Comparison of ENCODE assay signal across 12 mouse cellular contexts in genomic region chr11:120957731-120958257, GRCm38 (mm10). TPM values are rescaled to one million over a fixed set of nuclear protein-coding genes. Genes with fewer than 3 reads are reported as not detected.
DNase-seq lines count a peak whose midpoint lies in the region; ATAC-seq lines count a peak whose summit lies in the region.
"Had no signal": no experiment of that assay in that cellular context is flagged by ENCODE, and none has a peak within 500 bp of the region (broad histone marks: within the 10 kb centered on the region; RNA-seq: fewer than 3 reads in every experiment).

No protein-coding gene starts in this region.

- 72% methylated on average over 15 of the region's 15 CpGs for WGBS in embryonic facial prominence, embryonic 15.5 days
- WGBS in heart, embryonic 16.5 days: 54% methylated on average over 15 of the region's 15 CpGs
- WGBS in macrophage (ENCODE audit: missing documents): 42% methylated on average over 13 of the region's 15 CpGs

- H3K27ac ChIP-seq in embryonic facial prominence, embryonic 15.5 days (replicated peaks): peak overlapping the region; percentile 14; the same call in 1 of the 2 replicates
- peak overlapping the region; percentile 27 for H3K27ac ChIP-seq in heart, embryonic 16.5 days (ENCODE audit: low read length)
- H3K27ac ChIP-seq in macrophage: peak overlapping the region; percentile 21; the same call in 1 of the 2 replicates
- H3K27ac ChIP-seq: intestine, embryonic 15.5 days had no signal

- no peak overlapping the region for H3K4me3 ChIP-seq in embryonic facial prominence, embryonic 15.5 days (replicated peaks)
- H3K4me3 ChIP-seq in heart, embryonic 16.5 days (ENCODE audit: low read length): no peak overlapping the region
- no peak overlapping the region for H3K4me3 ChIP-seq in macrophage (ENCODE audit: inconsistent target)
- H3K4me3 ChIP-seq: intestine, embryonic 15.5 days had no signal

- H3K36me3 ChIP-seq in embryonic facial prominence, embryonic 15.5 days: peaks cover 65% of the 10 kb centered on the region
- H3K36me3 ChIP-seq in heart, embryonic 16.5 days (ENCODE audit: control insufficient read depth, insufficient read depth): peaks cover 37% of the 10 kb centered on the region
- H3K36me3 ChIP-seq in macrophage (ENCODE audit: inconsistent target): peaks cover 17% of the 10 kb centered on the region

- peaks cover 10% of the 10 kb centered on the region; the same call in 1 of the 2 replicates for H3K4me1 ChIP-seq in embryonic facial prominence, embryonic 15.5 days
- H3K4me1 ChIP-seq in heart, embryonic 16.5 days (ENCODE audit: control insufficient read depth, insufficient read depth, low read length): peaks cover 43% of the 10 kb centered on the region

- no peaks in the 10 kb centered on the region for H3K9me3 ChIP-seq in embryonic facial prominence, embryonic 15.5 days (replicated peaks)
- no peaks in the 10 kb centered on the region for H3K9me3 ChIP-seq in heart, embryonic 16.5 days (replicated peaks; ENCODE audit: control insufficient read depth, low read length)
- H3K9me3 ChIP-seq: intestine, embryonic 15.5 days had no signal

- peak; percentile 77 for DNase-seq in layer of hippocampus, adult 9-11 months
- DNase-seq in layer of hippocampus, postnatal 36 days: no peak
- DNase-seq in spleen, postnatal 14 days (ENCODE audit: low spot score in 2 of 2): no peak
- no peak for DNase-seq in layer of hippocampus, adult 18-20 months (ENCODE audit: low spot score in 2 of 2)
- DNase-seq: adrenal gland, postnatal 25 days; forebrain, postnatal 0 days; right cerebral cortex, adult 18-20 months; thymus, postnatal 25 days had no signal

- no peaks in the 10 kb centered on the region for H3K27me3 ChIP-seq in embryonic facial prominence, embryonic 15.5 days
- H3K27me3 ChIP-seq in heart, embryonic 16.5 days (ENCODE audit: control insufficient read depth, insufficient read depth, low read length): no peaks in the 10 kb centered on the region
- H3K27me3 ChIP-seq: intestine, embryonic 15.5 days had no signal

- H3K79me2 ChIP-seq in macrophage (ENCODE audit: inconsistent target): peaks cover 36% of the 10 kb centered on the region

- H3K4me2 ChIP-seq in embryonic facial prominence, embryonic 15.5 days (replicated peaks): no peak overlapping the region
- no peak overlapping the region for H3K4me2 ChIP-seq in heart, embryonic 16.5 days (ENCODE audit: low read depth, low read length)
- H3K4me2 ChIP-seq: intestine, embryonic 15.5 days had no signal

- H3K9ac ChIP-seq in embryonic facial prominence, embryonic 15.5 days: no peak overlapping the region
- H3K9ac ChIP-seq in heart, embryonic 16.5 days (ENCODE audit: low read length): no peak overlapping the region
- H3K9ac ChIP-seq: forebrain, postnatal 0 days; intestine, embryonic 15.5 days had no signal

- no peak for ATAC-seq in embryonic facial prominence, embryonic 15.5 days (ENCODE audit: insufficient number of reproducible peaks, low FRiP score, low TSS enrichment, low read depth)
- ATAC-seq in heart, embryonic 16.5 days (replicated peaks; ENCODE audit: extremely low read depth, insufficient read depth, low FRiP score): no peak
- ATAC-seq: forebrain, postnatal 0 days; intestine, embryonic 15.5 days had no signal

RNA-seq across cellular contexts. Expression of gene Slc16a3, which starts 9.5 kb away (rescaled TPM):
- 1 to 10 TPM; 2.3 to 2.5 TPM for total RNA-seq in layer of hippocampus, postnatal 36 days (2021)
- 67.2 and 72.2 TPM in 2 replicates for polyA plus RNA-seq in embryonic facial prominence, embryonic 15.5 days (2015; fragmentation: Nextera tagmentation; extraction: Ambion mirVana)
- 164 and 206 TPM in 2 replicates for polyA plus RNA-seq in heart, embryonic 16.5 days (2015; fragmentation: Nextera tagmentation; extraction: Ambion mirVana)
- 10 to 100 TPM in 16 of 26 experiments, 1 to 10 TPM in 10; 3.5 to 51.9 (median 13.5) TPM for total RNA-seq in macrophage (2018; cell fraction: chromatin; rRNA removed)
- total RNA-seq in macrophage (2018; cell fraction: cytosol; rRNA removed): 10 to 100 TPM in 19 of 26 experiments, 1 to 10 TPM in 7; 7.0 to 23.7 (median 14.7) TPM
- 10 to 100 TPM in 25 of 26 experiments, 1 to 10 TPM in 1; 8.3 to 45.2 (median 18.7) TPM for total RNA-seq in macrophage (2018; cell fraction: nucleus; rRNA removed)
- 5.7 to 18.5 TPM (median 14.2 TPM) in 3 replicates for polyA plus RNA-seq in macrophage (2018)
- 1 to 10 TPM; 1.7 to 4.5 TPM for total RNA-seq in layer of hippocampus, adult 18-20 months (2021)

RNA-seq across cellular contexts. Expression of gene Ccdc57, which starts 25.1 kb away (rescaled TPM):
- 1 to 10 TPM; 6.1 to 7.0 TPM for total RNA-seq in layer of hippocampus, postnatal 36 days (2021)
- polyA plus RNA-seq in embryonic facial prominence, embryonic 15.5 days (2015; fragmentation: Nextera tagmentation; extraction: Ambion mirVana): 6.2 and 7.4 TPM in 2 replicates
- polyA plus RNA-seq in heart, embryonic 16.5 days (2015; fragmentation: Nextera tagmentation; extraction: Ambion mirVana): 4.0 and 4.5 TPM in 2 replicates
- 10 to 100 TPM in 22 of 26 experiments, 1 to 10 TPM in 4; 4.9 to 30.4 (median 18.1) TPM for total RNA-seq in macrophage (2018; cell fraction: chromatin; rRNA removed)
- 1 to 10 TPM in 25 of 26 experiments, under 1 TPM in 1; 0.86 to 2.5 (median 1.6) TPM for total RNA-seq in macrophage (2018; cell fraction: cytosol; rRNA removed)
- total RNA-seq in macrophage (2018; cell fraction: nucleus; rRNA removed): 10 to 100 TPM in 11 of 26 experiments, 1 to 10 TPM in 15; 2.1 to 20.2 (median 8.7) TPM
- polyA plus RNA-seq in macrophage (2018): 1.4 to 3.2 TPM (median 1.7 TPM) in 3 replicates
- total RNA-seq in layer of hippocampus, adult 18-20 months (2021): 1 to 10 TPM; 6.9 to 7.7 TPM

RNA-seq across cellular contexts. Expression of gene Csnk1d, which starts 33.3 kb away (rescaled TPM):
- 100 to 1,000 TPM; 129 to 137 TPM for total RNA-seq in layer of hippocampus, postnatal 36 days (2021)
- 123 and 125 TPM in 2 replicates for polyA plus RNA-seq in embryonic facial prominence, embryonic 15.5 days (2015; fragmentation: Nextera tagmentation; extraction: Ambion mirVana)
- 68.8 and 76.1 TPM in 2 replicates for polyA plus RNA-seq in heart, embryonic 16.5 days (2015; fragmentation: Nextera tagmentation; extraction: Ambion mirVana)
- total RNA-seq in macrophage (2018; cell fraction: chromatin; rRNA removed): 100 to 1,000 TPM; 103 to 175 (median 134) TPM
- 10 to 100 TPM; 68.5 to 95.3 (median 81.8) TPM for total RNA-seq in macrophage (2018; cell fraction: cytosol; rRNA removed)
- total RNA-seq in macrophage (2018; cell fraction: nucleus; rRNA removed): 100 to 1,000 TPM in 18 of 26 experiments, 10 to 100 TPM in 8; 84.5 to 147 (median 104) TPM
- polyA plus RNA-seq in macrophage (2018): 77.7 to 122 TPM (median 77.9 TPM) in 3 replicates
- 100 to 1,000 TPM; 136 TPM for total RNA-seq in layer of hippocampus, adult 18-20 months (2021)
